Comparison of ENCODE assay signal across 24 mouse cellular contexts in the genomic region with DNA sequence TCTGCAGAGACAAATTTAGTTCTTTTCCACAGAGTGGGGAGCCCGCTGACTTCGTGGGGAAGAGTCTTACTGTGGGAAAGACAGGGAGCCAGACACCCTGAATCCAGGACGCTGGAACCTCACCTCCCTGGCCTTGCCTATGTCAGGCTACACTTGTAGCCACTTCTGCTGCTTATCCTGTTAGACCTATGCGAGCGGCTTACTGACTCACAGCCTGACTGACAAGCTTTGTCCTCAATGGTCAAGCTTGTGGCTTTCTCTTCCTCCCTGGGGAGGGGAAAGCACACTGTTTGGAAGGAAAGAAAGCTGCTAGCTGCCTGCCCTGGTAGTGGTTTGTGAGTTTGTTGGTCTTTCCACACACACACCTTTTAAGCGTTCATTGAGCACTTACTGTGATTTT. TPM values are rescaled to one million over a fixed set of nuclear protein-coding genes. Genes with fewer than 3 reads are reported as not detected.
DNase-seq lines count a peak whose midpoint lies in the region; ATAC-seq lines count a peak whose summit lies in the region.
"Had no signal": no experiment of that assay in that cellular context is flagged by ENCODE, and none has a peak within 500 bp of the region (broad histone marks: within the 10 kb centered on the region; RNA-seq: fewer than 3 reads in every experiment).

No protein-coding gene starts in this region.

- WGBS in heart, embryonic 12.5 days, result 15% methylated on average over 6 of the region's 6 CpGs
- WGBS in intestine, embryonic 15.5 days, result 32% methylated on average over 6 of the region's 6 CpGs
- 29% methylated on average over 6 of the region's 6 CpGs for WGBS in intestine, embryonic 16.5 days

- peaks cover 16% of the 10 kb centered on the region for H3K4me1 ChIP-seq in heart, embryonic 12.5 days (replicated peaks)
- H3K4me1 ChIP-seq in intestine, embryonic 15.5 days (replicated peaks), result peaks cover 8% of the 10 kb centered on the region; the same call in 1 of the 2 replicates
- H3K4me1 ChIP-seq in intestine, embryonic 16.5 days (ENCODE audit: control insufficient read depth, insufficient read depth, low read length), result no peaks in the 10 kb centered on the region
- H3K4me1 ChIP-seq: liver, embryonic 12.5 days had no signal

- DNase-seq in heart, postnatal 4 days, result no peak
- DNase-seq in 3134 (ENCODE audit: extremely low read depth, insufficient read length, low spot score) (peak; percentile 31), 416B (ENCODE audit: low read depth) (peak; percentile 86)
- no peak for DNase-seq in ovary, postnatal 14 days (ENCODE audit: low spot score)
- DNase-seq in urinary bladder, postnatal 36 days (ENCODE audit: low spot score in 2 of 2), result no peak
- DNase-seq: adrenal gland, postnatal 25 days; cerebellum, adult 9-10 months; gastrocnemius, postnatal 25 days; heart, postnatal 14 days; kidney, adult 9 months; lung, adult 18-20 months; retina, postnatal 1 day; right cerebral cortex, postnatal 25 days; spleen, adult 18-20 months had no signal

- H3K36me3 ChIP-seq in heart, embryonic 12.5 days, result no peaks in the 10 kb centered on the region
- H3K36me3 ChIP-seq in intestine, embryonic 15.5 days, result no peaks in the 10 kb centered on the region
- no peaks in the 10 kb centered on the region for H3K36me3 ChIP-seq in intestine, embryonic 16.5 days (ENCODE audit: control insufficient read depth, insufficient read depth, low read length)
- H3K36me3 ChIP-seq: embryonic facial prominence, embryonic 13.5 days; forebrain, embryonic 12.5 days; limb, embryonic 13.5 days; liver, embryonic 12.5 days had no signal

- H3K27me3 ChIP-seq in heart, embryonic 12.5 days (replicated peaks), result peaks cover 78% of the 10 kb centered on the region
- no peaks in the 10 kb centered on the region for H3K27me3 ChIP-seq in intestine, embryonic 15.5 days (replicated peaks)
- no peaks in the 10 kb centered on the region for H3K27me3 ChIP-seq in intestine, embryonic 16.5 days (replicated peaks; ENCODE audit: control insufficient read depth, insufficient read depth, low read length)

- peaks cover 9% of the 10 kb centered on the region for H3K9me3 ChIP-seq in heart, embryonic 12.5 days (replicated peaks)
- no peaks in the 10 kb centered on the region; the same call in 1 of the 2 replicates for H3K9me3 ChIP-seq in intestine, embryonic 15.5 days
- peaks cover 5% of the 10 kb centered on the region; the same call in 1 of the 2 replicates for H3K9me3 ChIP-seq in intestine, embryonic 16.5 days (ENCODE audit: control insufficient read depth, low read length)
- H3K9me3 ChIP-seq: embryonic facial prominence, embryonic 13.5 days; forebrain, embryonic 12.5 days; liver, embryonic 12.5 days had no signal

- H3K4me2 ChIP-seq in heart, embryonic 12.5 days, result peak overlapping the region; percentile 33
- H3K4me2 ChIP-seq in intestine, embryonic 15.5 days (replicated peaks), result peak overlapping the region; percentile 14; the same call in 1 of the 2 replicates
- no peak overlapping the region for H3K4me2 ChIP-seq in intestine, embryonic 16.5 days (ENCODE audit: low read depth, low read length)
- H3K4me2 ChIP-seq: embryonic facial prominence, embryonic 13.5 days; forebrain, embryonic 12.5 days; hindbrain, embryonic 14.5 days; limb, embryonic 13.5 days; liver, embryonic 12.5 days had no signal

- no peak overlapping the region for H3K9ac ChIP-seq in heart, embryonic 12.5 days
- no peak overlapping the region for H3K9ac ChIP-seq in intestine, embryonic 15.5 days
- no peak overlapping the region for H3K9ac ChIP-seq in intestine, embryonic 16.5 days (ENCODE audit: low read depth, low read length)
- H3K9ac ChIP-seq: embryonic facial prominence, embryonic 13.5 days; forebrain, embryonic 12.5 days; hindbrain, embryonic 14.5 days; limb, embryonic 13.5 days; liver, embryonic 12.5 days had no signal

- H3K4me3 ChIP-seq in heart, embryonic 12.5 days, result no peak overlapping the region
- H3K4me3 ChIP-seq in intestine, embryonic 15.5 days (replicated peaks), result no peak overlapping the region
- no peak overlapping the region for H3K4me3 ChIP-seq in intestine, embryonic 16.5 days (ENCODE audit: low read length)
- H3K4me3 ChIP-seq: embryonic facial prominence, embryonic 13.5 days; erythroblast, embryonic 14.5 days; forebrain, embryonic 12.5 days; limb, embryonic 13.5 days; liver, embryonic 12.5 days had no signal

- no peak overlapping the region for H3K27ac ChIP-seq in heart, embryonic 12.5 days (ENCODE audit: poor library complexity, severe bottlenecking)
- no peak overlapping the region for H3K27ac ChIP-seq in intestine, embryonic 15.5 days
- no peak overlapping the region for H3K27ac ChIP-seq in intestine, embryonic 16.5 days (ENCODE audit: low read length)
- H3K27ac ChIP-seq: embryonic facial prominence, embryonic 13.5 days; forebrain, embryonic 12.5 days; hindbrain, embryonic 14.5 days; limb, embryonic 13.5 days; liver, embryonic 12.5 days had no signal

- ATAC-seq in heart, embryonic 12.5 days (ENCODE audit: insufficient number of reproducible peaks, low FRiP score), result no peak
- no peak for ATAC-seq in intestine, embryonic 15.5 days
- no peak for ATAC-seq in intestine, embryonic 16.5 days
- ATAC-seq: liver, embryonic 12.5 days had no signal

RNA-seq across cellular contexts. Expression of gene Kcng1, which starts 11.0 kb away (rescaled TPM):
- polyA plus RNA-seq in heart, embryonic 12.5 days (2016; fragmentation: Nextera tagmentation; extraction: Ambion mirVana), result 2.1 and 2.7 TPM in 2 replicates
- under 1 TPM in 1 of 2 experiments, not detected in 1; 0.07 TPM for total RNA-seq in heart, postnatal 4 days (2021)
- 6.6 and 8.4 TPM in 2 replicates for polyA plus RNA-seq in intestine, embryonic 15.5 days (2015; fragmentation: Nextera tagmentation; extraction: Ambion mirVana)
- 6.1 and 6.4 TPM in 2 replicates for polyA plus RNA-seq in intestine, embryonic 16.5 days (2015; fragmentation: Nextera tagmentation; extraction: Ambion mirVana)
- polyA plus RNA-seq: erythroblast, embryonic 14.5 days; thymus, postnatal 0 days had no signal

Comparison
In these comparisons a context has a peak if more than half of its experiments do, and no peak if none do; other contexts are left out.
1. DNase-seq: peak in 3134 (single experiment) and 416B (single experiment); none in heart, postnatal 4 days (single experiment), ovary, postnatal 14 days (single experiment) and urinary bladder, postnatal 36 days (0 of 2).